Mouse (Mus musculus) urinary bladder, postnatal 10 days (tissue): ENCODE data around the gene Pik3ip1.
A peak's percentile ranks its signal among the peaks of the same experiment; 100 is the strongest.

Source experiments
- DNase-seq: peaks from one replicate; pipeline ENCODE4 v3.0.0; 2022; ENCODE audit warnings: low spot score

The Pik3ip1 gene

DNA sequence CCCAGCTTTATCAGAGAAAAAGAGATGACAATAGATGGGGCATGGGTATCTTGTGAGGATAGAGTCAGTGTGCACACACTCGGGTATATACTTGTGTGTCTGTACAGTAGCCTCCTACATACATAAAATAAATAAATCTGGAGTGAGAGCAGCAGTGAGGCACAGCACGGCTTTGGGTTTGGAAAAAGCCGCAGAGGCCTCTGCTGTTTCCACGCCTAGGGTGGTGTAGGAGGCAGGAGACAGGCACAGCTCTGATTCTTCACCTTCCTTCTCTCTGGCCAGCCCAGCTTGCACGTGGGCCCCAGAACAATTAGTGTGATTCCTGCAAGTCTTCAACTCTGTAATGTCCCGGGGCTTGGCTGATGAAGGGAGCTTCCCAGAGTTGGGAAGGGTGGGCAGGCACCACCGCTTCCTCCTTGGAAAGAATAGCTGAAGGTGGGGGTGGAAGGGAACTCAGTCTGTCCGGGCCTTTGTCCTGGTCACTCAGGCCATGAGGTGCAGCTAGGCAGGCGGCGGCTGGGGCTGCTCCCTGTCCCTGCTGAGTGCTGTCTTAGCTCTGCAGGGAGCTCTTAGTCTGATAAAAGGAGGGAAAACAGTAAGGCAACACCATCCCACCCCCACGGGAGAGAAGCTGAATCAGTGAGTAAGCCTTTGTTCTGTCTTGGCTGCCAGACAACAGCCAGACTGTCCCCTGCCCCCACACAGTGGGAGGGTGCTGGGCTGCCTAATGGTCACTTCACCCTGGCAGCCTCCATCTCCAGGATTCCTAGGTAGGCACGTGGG is 7.2 kb downstream of the Pik3ip1 start:
- no peak for DNase-seq

DNA sequence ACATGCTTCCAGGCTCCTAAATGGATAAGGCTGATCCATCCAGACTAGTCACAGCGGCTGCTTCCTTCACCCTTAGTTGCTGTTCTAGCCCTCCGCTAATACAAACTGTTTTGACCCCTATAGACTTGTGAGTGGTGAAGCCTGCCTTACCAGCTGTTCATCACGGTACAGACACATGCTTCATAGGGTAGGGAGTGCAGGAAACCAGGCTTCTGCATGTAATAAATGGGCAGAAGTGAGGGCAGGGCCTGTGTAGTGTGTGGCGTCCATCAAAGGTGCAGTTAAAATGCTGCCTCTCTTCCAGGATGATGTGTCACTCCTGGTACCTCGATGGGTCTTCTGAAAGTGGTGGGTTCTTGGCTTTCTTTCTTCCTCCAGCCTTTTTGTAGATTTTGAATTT is 7.8 kb downstream of the Pik3ip1 start:
- DNase-seq: no peak

DNA sequence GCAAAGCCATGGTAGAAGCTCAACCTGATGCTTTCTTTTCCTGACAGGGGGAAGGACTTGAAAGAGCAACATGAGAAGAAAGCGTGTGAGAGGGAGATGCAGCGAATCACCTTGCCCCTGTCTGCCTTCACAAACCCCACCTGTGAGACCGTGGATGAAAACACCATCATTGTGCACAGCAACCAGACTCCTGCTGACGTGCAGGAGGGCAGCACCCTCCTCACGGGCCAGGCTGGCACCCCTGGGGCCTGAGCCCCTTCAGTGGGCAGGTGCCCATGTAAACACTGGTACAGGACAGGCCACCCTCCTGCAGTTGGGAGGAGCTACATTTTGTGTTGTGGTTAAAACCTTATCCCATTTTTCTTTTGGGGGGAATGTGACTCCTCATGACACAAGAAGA is 11.3 kb downstream of the Pik3ip1 start:
- DNase-seq: no peak

DNA sequence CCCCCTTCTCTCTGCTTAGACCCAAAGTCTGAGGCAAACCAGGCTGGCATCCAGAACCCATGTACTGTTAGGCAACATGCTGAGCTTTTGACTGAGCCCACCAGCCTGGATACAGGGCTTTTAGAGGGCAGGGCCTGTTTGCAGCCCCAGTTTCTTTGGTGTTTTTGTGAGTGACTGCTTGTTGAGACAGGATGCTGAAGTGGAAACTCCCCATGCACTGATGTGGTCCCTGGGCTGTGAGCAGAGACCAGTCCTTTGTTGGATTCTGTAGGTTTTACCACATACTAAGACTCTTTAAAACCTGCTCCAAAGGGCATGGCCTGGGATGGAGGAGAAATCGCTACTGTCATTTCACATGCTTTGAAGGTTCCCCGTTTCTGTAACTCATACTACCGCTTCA is 14.7 kb downstream of the Pik3ip1 start:
- DNase-seq: no peak

DNA sequence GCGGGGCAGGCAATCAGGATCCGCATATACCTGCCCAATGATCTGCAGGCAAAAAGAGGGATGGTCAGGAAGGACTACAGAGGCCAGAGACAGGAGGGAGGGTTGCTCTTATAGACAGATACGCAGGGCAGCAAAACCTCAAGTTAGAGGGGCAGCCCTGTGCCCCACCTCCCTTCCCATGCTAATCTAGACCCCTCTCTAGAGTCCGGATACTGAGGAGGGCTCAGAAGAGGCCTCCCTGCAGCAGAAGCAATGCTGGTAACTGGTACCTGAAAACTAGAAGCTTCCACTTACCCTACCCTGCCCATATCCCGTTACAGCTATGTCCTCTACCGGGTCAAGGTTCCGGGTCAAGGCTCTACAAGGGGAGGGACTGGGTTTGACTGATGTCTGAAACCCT is 16.1 kb downstream of the Pik3ip1 start:
- no peak for DNase-seq

DNA sequence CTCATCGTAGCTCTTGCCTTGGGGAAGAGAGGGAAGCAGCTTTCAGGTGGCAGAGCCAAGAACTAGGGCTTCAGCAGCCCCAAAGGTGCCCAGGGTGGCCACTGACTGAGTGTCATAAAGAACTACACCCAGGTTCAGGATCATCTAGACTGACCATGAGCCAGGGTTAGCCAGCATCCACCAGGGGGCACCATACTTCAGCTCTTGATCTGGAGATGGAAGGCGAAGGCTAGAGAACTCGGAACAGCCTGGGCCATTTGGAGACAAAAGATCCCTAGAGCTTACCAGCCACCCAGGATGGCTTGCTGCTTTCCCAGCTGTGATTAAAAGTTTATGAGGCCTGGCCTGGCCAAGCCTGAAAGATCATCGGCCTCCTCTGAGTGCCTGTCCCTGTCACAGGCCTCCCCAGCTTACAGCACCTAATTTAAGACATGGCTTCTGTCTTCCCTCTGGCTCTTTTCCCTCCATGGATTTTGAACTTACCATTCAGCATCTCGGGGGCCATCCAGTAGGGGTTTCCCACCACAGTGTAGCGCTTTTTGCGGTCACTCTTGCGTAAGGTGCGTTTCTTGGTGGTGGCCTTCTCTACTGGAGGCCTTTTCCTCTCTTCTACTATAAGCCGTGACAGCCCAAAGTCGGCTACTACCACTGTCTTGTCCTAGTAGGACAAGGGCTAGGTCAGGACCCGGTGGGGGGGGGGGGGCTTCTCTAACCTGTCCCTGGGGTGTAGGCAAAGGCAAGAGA is 17.1 kb downstream of the Pik3ip1 start:
- DNase-seq: peak; percentile 72

DNA sequence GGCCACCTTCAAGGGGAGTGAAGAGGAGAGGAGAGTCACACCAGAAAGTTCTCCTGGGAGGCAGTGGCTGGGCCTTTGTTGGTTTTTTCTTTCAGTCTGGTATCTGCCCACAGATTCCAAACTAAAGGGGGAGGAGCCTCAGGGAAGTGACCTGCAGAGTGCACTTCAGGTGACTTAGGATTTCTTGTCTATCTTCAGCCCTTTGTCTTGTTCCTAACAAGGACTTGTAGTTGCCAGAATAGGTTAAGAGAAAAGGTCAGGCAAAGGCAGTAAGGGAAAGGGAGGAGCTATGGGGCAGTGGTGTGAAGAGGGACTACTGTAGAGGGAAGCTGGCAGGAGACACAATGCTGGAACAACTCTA is 17.6 kb downstream of the Pik3ip1 start:
- no peak for DNase-seq

DNA sequence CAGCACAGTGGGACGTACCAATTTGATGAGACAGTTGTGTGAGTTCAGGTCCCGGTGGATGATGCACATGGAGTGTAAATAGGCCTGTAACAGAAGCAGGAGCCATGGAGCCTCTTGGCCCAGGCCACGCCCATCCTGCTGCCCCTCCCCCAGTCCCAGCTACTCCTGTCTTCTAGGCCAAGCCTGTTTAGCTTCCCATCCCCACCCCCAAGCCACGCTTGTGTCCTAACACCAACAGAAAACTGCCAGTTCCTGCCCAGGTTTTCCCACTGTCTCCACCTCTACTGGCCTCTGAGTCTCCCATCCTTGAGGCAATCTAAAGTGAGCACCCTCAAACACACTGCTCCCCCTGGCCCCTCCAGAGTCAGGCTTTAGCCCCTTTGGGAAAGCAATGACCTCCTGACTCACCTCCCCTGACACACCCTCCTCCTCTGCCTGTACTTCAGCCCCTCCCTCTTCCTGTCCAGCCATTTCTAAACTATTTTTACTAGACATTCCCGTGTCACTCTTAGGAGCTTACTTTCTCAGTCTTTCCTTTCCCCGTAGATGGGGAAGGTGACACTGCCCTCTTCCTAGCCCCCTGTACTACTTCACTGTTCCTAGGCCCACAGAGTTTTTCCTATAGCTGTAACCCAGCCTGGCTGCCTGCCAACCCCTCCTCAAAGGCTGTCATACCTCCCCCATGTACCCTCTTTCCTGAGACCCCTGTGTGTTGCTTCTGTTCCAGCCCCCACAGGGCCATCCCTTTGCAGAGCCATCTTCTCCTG is 18.6 kb downstream of the Pik3ip1 start:
- no peak for DNase-seq

DNA sequence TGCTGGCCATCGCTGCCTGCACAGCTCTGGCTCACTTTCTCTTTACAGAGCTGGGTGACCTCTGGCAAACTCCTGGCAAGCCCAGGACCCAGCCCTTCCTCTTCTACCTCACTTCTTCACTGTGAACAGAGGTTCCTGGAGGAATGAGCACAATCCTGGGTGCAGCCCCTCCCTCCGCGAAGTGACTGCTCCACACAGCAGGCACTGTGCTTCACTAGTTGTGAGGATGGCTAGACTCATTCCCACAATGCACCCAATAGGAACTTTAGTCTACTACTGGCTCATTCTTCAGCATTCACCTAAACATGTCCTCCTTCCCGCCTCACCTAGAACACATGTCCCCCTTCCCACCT is 19.1 kb downstream of the Pik3ip1 start:
- no peak for DNase-seq

DNA sequence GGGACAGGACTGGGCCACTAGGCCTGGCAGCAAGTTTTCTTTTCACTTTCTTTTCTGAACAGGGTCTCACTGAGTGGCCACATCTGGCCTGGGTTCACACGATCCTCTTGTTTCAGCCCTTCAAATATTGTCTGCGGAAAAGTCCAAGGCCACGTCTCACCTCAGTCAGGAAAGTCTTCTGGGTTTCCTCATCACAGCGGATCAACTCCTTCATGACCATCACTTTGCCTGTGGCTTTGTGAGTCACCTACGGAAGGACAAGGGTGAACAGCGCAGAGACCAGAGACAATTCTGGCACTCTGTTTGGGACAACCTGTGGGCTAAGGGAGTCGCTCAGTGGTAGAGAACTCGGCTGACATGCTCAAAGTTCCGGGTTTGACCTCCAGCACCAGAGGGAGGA is 21.9 kb downstream of the Pik3ip1 start:
- no peak for DNase-seq

DNA sequence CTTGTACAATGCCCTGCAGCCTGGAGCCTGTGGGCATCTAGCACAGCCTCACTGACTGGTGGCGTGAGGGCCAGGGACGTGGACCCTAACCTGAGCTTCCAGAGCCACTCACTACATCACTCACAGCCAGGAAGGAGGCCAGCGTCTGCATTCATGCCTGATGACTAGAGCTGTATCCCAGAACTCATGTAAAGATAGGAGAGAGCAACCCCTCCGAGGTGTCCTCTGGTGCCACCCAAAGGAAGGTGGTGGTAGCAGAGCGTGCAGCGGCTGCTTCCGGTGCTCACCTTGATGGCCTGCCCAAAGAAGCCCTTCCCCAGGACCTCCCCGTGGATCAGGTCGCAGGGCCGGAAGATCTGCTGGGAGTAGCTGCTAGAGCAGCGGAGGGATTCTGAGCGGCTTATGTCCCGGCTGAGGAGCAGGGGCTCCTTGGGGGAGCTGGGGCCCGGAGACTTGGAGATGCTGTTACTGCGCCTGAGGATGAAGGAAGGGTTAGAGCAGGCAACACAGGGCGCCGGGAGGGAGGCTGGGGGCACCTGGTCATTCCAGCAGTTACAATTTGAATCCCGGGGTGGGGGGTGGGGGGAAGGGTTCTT is 22.9 kb downstream of the Pik3ip1 start:
- no peak for DNase-seq

DNA sequence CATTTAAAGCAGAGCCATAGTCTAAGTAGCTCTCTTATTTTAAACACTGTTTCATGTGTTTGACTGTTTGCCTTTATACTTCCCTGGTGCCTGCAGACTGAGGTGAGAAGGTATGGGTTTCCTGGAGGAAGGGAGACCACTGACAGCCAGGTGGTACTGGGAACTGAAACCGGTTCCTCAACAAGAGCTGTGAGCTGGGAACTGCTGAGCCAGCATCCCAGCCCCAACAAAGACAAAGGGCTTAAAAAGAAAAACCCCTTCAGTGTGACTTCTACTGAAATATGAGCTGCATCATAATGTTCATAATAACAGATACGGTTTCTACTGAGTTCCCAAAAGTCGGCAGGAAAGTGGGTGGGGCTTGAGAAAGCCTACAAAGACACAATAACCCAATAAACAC is 32.7 kb downstream of the Pik3ip1 start:
- DNase-seq: no peak

DNA sequence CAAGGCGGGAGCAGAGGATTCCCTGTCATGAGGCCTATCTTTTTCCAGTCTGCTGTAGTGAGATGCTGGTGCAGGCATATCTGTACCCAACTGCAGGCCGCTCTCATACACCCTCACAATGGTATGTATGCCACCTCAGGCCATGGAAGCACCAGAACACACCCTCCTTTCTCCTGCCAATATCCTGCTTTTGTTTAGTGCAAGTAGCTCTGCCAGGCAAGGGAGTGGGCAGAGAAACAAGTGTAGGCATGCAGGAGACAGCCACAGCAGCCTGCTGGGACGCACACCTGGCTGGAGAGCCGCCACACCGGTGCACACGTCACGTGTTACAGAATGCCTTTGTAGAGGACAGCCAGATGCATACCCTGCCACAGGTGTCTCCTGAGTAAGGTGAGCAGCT is 36.2 kb downstream of the Pik3ip1 start:
- no peak for DNase-seq

DNA sequence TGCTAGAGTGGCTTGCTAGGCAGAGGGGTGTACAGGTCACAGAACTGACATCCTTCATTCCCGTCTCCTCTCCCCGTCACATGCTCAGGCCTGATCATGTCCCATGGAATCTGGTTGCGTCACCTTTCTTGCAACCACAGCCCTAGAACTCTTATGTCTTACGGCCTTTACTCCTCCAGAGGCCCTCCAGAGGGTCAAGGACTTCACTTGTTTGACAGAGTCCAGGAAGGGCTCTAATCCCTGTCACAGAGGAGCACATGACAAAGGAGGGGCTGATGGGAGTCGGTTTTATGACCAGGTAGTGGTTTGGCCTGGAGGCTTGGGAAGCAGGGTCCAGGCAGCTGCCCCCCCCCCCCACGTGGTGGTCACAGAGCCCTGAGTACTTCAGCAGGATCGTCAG is 38.8 kb downstream of the Pik3ip1 start:
- DNase-seq: no peak

DNA sequence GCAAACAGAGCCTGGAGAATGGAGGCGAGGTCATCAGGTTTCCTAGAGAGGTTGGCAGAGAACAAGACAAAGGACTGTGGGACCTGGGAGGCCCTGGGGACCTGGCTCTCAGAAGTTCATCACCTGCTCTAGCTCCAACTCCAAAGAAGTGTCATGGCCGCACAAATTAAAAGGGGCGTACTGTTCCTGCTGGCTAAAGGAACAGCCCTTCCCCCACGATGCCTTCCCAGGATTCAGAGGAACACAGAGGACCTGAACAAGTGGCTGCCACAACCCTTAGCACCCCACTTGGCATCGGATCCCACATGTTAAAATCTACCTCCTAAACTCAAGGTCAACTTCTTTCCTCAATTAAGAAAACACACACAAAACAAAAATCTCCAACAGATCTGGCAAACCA is 39.2 kb downstream of the Pik3ip1 start:
- DNase-seq: no peak

DNA sequence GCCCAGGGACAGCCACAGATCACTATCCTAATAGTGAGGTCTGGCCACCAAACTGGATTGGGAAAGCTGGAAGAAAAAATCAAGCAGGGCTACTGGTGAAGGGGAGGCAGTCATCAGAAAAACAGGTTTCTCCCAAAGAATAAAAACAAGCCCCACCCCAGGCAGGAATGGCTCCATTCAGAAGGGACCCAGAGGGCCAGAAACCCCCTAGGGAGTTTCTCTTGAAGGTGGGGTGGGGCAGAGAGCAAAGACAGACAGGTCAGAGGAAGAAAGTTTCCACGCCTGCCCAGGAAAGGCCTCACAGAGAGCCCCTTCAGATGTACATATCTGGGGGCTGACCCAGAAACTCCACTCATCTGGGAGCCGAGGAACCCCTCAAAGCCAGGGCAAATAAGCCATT is 40.0 kb downstream of the Pik3ip1 start:
- no peak for DNase-seq

DNA sequence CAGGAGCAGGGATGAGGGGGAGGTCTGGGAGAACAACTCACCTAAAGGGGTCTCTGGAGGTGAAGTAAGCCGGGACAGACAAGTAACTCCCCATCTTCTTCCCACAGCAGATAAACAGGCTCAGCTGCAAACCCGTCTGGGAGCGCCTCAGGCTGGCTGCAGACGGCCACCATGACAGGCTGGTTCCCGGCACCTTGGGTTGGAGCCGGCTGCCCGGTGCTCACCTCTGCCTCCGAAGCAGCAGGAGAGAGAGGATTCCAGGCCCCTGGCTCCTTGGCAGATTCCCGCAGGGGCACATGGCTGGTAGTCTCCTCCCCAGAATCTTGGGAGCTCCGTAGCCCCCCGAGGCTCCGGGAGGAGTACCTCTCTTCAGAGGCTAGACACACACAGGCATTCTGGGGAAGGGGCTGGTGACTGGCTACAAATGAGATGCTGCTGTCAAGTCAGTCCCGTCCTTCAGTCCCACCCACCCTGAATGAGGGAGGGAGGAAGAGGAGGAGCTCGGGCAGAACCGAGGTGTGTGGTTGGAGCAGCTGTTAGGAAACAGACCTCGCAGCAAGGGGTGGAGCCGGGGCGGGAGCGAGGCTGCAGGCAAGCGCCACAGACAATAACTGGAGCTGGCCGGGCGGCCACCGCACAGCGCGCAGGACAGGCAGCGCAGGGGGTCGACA is 40.9 kb downstream of the Pik3ip1 start:
- no peak for DNase-seq

DNA sequence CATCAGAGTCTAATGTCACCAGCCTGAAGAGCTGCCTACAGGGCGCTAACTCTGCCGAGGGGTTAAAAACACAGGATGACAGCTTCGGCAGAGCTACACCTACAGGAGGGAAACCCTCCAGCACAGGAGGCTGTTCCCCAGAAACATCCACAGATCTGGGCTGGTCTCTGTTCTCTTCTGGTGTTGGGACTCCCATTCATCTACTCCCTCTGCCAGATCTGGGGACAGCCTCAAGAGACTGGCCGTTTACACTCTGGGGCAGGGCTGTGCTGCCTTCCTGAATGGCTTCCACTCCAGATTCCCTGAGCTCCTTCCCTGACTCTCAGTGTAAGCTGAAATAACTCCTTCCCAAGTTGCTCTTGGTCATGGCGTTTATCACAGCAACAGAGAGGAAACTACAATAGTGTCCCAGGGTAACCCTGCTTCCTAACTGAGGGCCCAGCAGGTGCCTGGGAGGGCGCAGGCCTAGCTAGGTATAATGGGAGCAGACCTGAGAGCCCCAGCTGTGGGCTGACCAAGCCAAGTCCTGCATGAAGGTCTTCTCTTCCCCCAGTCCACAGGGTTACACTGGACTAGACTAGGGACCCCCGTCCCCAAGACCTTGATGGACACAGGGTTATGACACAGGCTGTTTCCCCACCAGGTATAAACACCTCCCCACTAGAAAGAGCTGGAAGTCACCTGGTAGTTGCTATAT is 41.5 kb downstream of the Pik3ip1 start:
- DNase-seq: no peak

DNA sequence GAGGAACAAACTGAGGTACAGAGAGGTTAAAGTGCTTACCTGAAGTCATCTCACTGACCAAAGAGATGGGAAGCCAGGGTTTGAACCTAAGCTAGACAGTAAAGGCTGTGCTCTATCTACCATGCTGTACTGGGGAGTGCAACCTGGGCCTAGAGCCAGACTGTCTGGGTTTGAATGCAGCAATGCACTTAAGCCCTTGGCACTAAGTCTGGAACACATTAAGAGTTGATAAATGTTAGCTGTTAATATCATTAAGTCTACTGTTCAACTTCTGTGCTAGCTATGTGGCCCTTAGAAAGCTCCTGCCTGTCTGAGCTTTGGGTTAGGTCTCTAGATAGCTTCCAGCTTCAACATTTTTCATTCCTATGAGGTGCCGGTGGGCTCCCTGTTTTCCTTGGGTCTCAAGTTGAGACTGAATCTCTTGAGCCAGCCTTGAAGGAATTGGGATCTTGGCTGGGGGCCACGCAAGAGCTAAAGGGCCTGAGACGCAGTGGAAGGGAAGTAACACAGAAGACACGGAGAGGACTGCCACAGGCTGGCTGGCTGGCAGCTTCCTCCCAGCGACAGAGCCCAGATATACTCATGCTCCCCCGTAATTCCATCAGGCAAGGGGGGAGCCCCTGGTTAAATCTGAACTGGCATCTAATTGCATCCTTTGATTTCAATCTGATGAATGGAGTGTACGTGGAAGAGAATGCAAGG is 43.5 kb downstream of the Pik3ip1 start:
- DNase-seq: no peak

DNA sequence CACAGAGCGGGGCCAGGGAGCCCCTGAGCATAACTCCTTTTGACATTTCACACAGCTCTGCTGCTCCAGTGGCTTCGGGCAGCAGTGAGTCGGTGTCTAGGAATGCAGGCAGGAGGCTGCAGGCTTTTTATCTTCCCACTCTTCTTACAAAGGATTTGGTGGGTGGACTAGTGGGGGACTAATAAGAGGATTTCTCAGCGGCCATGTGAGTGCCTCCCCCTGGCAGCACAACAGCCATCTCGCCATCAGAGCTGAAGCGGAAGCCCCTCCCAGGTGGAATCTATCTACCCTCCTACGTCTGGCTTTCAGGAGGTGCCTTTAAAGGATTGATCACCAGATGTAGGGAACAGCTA is 44.1 kb downstream of the Pik3ip1 start:
- DNase-seq: no peak

DNA sequence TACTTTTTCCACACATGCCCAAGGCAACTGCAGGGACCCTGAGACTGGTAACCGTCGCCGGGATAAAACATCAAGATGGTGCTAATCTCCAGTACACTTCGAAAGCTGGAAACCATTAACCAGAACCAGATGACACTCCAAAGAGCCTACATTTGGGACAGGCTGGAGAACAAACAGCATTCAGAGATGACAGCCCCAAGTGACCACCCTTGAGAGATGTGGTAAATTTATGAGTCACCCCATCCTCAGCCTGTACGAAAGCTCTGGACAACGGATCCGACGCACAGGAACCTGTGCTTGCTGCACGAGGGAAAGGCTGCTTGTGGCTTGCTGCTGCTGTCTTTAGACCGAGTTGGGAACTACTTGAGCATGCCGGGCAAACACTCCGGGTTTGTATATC is 44.5 kb downstream of the Pik3ip1 start:
- no peak for DNase-seq
